ENCODE assay signal across 34 mouse cellular contexts in the genomic region with DNA sequence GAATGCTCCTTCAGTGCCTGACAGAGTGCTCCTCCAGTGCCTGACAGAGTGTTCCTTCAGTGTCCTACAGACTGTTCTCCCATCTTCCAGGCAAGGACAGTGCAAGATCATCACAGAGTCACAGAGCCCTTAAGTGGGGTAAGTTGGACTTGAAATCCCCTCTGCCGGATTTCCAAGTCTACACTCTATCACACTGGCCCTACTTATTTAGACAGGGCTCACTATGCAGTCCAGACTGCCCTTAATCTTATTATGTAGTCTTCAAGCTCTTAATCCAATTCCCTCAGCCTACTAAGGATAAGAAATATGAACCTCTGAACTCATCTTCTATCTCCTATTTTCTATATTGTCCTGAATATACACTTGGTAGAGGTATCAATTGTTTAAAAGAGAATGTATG.
"Had no signal": no experiment of that assay in that cellular context is flagged by ENCODE, and none has a peak within 500 bp of the region (broad histone marks: within the 10 kb centered on the region; RNA-seq: fewer than 3 reads in every experiment).

No protein-coding gene starts in this region.

- H3K9ac ChIP-seq: heart, embryonic 12.5 days; heart, embryonic 13.5 days; heart, embryonic 15.5 days; hindbrain, embryonic 12.5 days; hindbrain, embryonic 13.5 days; hindbrain, embryonic 14.5 days; hindbrain, embryonic 15.5 days; intestine, embryonic 15.5 days; kidney, embryonic 15.5 days had no signal

- H3K27me3 ChIP-seq: heart, embryonic 12.5 days; heart, embryonic 13.5 days; heart, embryonic 15.5 days; hindbrain, embryonic 12.5 days; hindbrain, embryonic 13.5 days; hindbrain, embryonic 15.5 days; intestine, embryonic 15.5 days; kidney, embryonic 15.5 days had no signal

- H3K4me2 ChIP-seq: heart, embryonic 11.5 days; heart, embryonic 12.5 days; heart, embryonic 13.5 days; heart, embryonic 15.5 days; hindbrain, embryonic 12.5 days; hindbrain, embryonic 13.5 days; hindbrain, embryonic 14.5 days; hindbrain, embryonic 15.5 days; intestine, embryonic 15.5 days; kidney, embryonic 15.5 days had no signal

- H3K9me3 ChIP-seq: heart, embryonic 10.5 days; heart, embryonic 12.5 days; heart, embryonic 13.5 days; heart, embryonic 15.5 days; hindbrain, embryonic 10.5 days; hindbrain, embryonic 12.5 days; hindbrain, embryonic 13.5 days; hindbrain, embryonic 15.5 days; intestine, embryonic 15.5 days; kidney, embryonic 15.5 days had no signal

- H3K4me1 ChIP-seq: hindbrain, embryonic 10.5 days; hindbrain, embryonic 12.5 days; hindbrain, embryonic 15.5 days; intestine, embryonic 15.5 days had no signal

- H3K4me3 ChIP-seq: heart, embryonic 10.5 days; heart, embryonic 12.5 days; heart, embryonic 13.5 days; heart, embryonic 15.5 days; hindbrain, embryonic 10.5 days; hindbrain, embryonic 12.5 days; hindbrain, embryonic 13.5 days; hindbrain, embryonic 15.5 days; intestine, embryonic 15.5 days; kidney, embryonic 15.5 days; layer of hippocampus, adult 2 months had no signal

- ATAC-seq: hindbrain, embryonic 16.5 days; hindbrain, postnatal 0 days; intestine, embryonic 15.5 days; intestine, embryonic 16.5 days; intestine, postnatal 0 days had no signal

- H3K36me3 ChIP-seq: heart, embryonic 15.5 days; hindbrain, embryonic 12.5 days; hindbrain, embryonic 13.5 days; hindbrain, embryonic 15.5 days; intestine, embryonic 15.5 days had no signal

- H3K27ac ChIP-seq: heart, embryonic 10.5 days; heart, embryonic 13.5 days; heart, embryonic 15.5 days; hindbrain, embryonic 10.5 days; hindbrain, embryonic 12.5 days; hindbrain, embryonic 13.5 days; hindbrain, embryonic 14.5 days; hindbrain, embryonic 15.5 days; hindbrain, postnatal 0 days; intestine, embryonic 15.5 days; kidney, embryonic 15.5 days; kidney, postnatal 0 days had no signal

- DNase-seq: heart, postnatal 10 days; heart, postnatal 14 days; heart, postnatal 36 days; heart, postnatal 4 days; kidney, adult 11 months; kidney, adult 18-20 months; kidney, adult 2 months; kidney, adult 8-10 months; kidney, adult 9 months; kidney, postnatal 10 days; kidney, postnatal 14 days; kidney, postnatal 25 days; kidney, postnatal 36 days; kidney, postnatal 4 days; layer of hippocampus, adult 9-11 months; layer of hippocampus, postnatal 36 days had no signal
